Mouse (Mus musculus): ENCODE results near the gene Rap2a. TPM values are rescaled to one million over a fixed set of nuclear protein-coding genes. Genes with fewer than 3 reads are reported as not detected.
A peak's percentile ranks its signal among the peaks of the same experiment; 100 is the strongest.

Gene Rap2a
- polyA plus RNA-seq, 1 experiment from 2014 or later, result 16.5 TPM

GRCm38 (mm10) chr14:120525644-120526043 is 47.4 kb downstream of the Rap2a start:
- H3K4me2 ChIP-seq (ENCODE audit: low read length), result no peak overlapping the region
- no peak overlapping the region for H3K4me3 ChIP-seq (replicated peaks; ENCODE audit: low read depth, low read length)
- no peaks in the 10 kb centered on the region for H3K4me1 ChIP-seq (replicated peaks; ENCODE audit: insufficient read depth, low read length)
- no peak overlapping the region for H3K27ac ChIP-seq
- 70% methylated on average over 2 of the region's 2 CpGs for WGBS
- H3K9me3 ChIP-seq (replicated peaks; ENCODE audit: low read length), result no peaks in the 10 kb centered on the region
- TF ChIP-seq CTCF (IDR thresholded peaks at IDR 0.05; ENCODE audit: low read depth), result no peak
- ATAC-seq (replicated peaks; ENCODE audit: low FRiP score, low read depth) (no peak), DNase-seq (ENCODE audit: low spot score) (no peak)
- no peak overlapping the region for H3K9ac ChIP-seq (ENCODE audit: low read depth, low read length)
- H3K36me3 ChIP-seq (ENCODE audit: insufficient read depth, low read length), result no peaks in the 10 kb centered on the region
- no peaks in the 10 kb centered on the region for H3K27me3 ChIP-seq (ENCODE audit: insufficient read depth, low read length)

DNA sequence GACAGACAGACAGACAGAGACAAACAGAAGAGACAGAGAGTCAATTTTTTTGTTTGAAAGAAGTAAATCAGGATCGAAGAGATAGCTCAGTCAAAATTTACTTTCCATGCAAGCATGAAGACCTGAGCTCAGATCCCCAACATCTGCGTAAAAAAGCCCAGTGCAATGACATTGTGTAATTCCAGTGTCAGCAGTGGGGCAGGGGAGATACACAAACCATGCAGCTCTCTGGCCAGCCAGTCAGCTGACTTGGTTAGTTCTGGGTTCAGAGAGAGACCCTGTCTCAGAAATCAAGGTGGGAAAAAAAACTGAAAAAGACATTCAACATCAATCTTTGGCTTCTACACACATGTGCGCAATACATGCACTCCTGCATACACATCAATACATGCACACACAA is 55.1 kb downstream of the Rap2a start:
- no peak for ATAC-seq (replicated peaks; ENCODE audit: low FRiP score, low read depth)
- DNase-seq (ENCODE audit: low spot score), result no peak
- no peaks in the 10 kb centered on the region for H3K9me3 ChIP-seq (replicated peaks; ENCODE audit: low read length)
- no peaks in the 10 kb centered on the region for H3K4me1 ChIP-seq (replicated peaks; ENCODE audit: insufficient read depth, low read length)
- H3K9ac ChIP-seq (ENCODE audit: low read depth, low read length), result no peak overlapping the region
- H3K36me3 ChIP-seq (ENCODE audit: insufficient read depth, low read length), result no peaks in the 10 kb centered on the region
- 95% methylated on average over 3 of the region's 3 CpGs for WGBS
- no peak for TF ChIP-seq CTCF (IDR thresholded peaks at IDR 0.05; ENCODE audit: low read depth)
- H3K4me2 ChIP-seq (ENCODE audit: low read length), result no peak overlapping the region
- H3K27me3 ChIP-seq (ENCODE audit: insufficient read depth, low read length), result no peaks in the 10 kb centered on the region
- no peak overlapping the region for H3K27ac ChIP-seq
- H3K4me3 ChIP-seq (replicated peaks; ENCODE audit: low read depth, low read length), result no peak overlapping the region

DNA sequence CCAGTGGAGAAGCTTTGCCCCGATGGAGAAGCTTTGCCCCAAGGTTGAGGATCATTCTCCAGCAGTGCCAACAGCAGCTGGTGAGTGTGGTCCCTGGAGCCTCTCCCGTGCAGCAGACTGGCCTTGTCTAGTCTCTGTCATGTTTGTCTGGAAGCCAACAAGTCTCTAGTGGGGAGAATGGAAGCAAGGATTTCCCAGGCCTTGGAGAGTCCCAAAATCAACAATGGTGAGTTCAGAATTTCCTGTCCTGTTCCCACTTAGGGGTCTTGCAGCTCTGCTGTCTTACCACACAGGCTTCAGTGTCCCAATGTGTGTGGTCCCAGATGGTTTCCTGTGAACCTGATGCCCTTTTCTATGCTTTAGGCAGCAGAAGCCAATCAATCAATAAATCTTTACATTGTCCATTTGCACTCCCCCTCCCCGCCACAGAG is 56.6 kb downstream of the Rap2a start:
- no peaks in the 10 kb centered on the region for H3K27me3 ChIP-seq (ENCODE audit: insufficient read depth, low read length)
- 50% methylated on average over 3 of the region's 3 CpGs for whole genome bisulfite sequencing
- no peaks in the 10 kb centered on the region for H3K4me1 ChIP-seq (replicated peaks; ENCODE audit: insufficient read depth, low read length)
- H3K4me3 ChIP-seq (replicated peaks; ENCODE audit: low read depth, low read length), result no peak overlapping the region
- DNase-seq (ENCODE audit: low spot score) (peak; percentile 69), ATAC-seq (replicated peaks; ENCODE audit: low FRiP score, low read depth) (no peak)
- no peaks in the 10 kb centered on the region for H3K9me3 ChIP-seq (replicated peaks; ENCODE audit: low read length)
- no peak overlapping the region for H3K4me2 ChIP-seq (ENCODE audit: low read length)
- no peak for TF ChIP-seq CTCF (IDR thresholded peaks at IDR 0.05; ENCODE audit: low read depth)
- no peak overlapping the region for H3K27ac ChIP-seq
- no peak overlapping the region for H3K9ac ChIP-seq (ENCODE audit: low read depth, low read length)
- H3K36me3 ChIP-seq (ENCODE audit: insufficient read depth, low read length), result no peaks in the 10 kb centered on the region

GRCm38 (mm10) chr14:120535446-120535845 is 57.2 kb downstream of the Rap2a start:
- ATAC-seq (replicated peaks; ENCODE audit: low FRiP score, low read depth) (no peak), DNase-seq (ENCODE audit: low spot score) (peak; percentile 47)
- 66% methylated on average over 4 of the region's 4 CpGs for WGBS
- H3K4me2 ChIP-seq (ENCODE audit: low read length), result no peak overlapping the region
- H3K27ac ChIP-seq, result peak overlapping the region; percentile 44; the same call in 1 of the 2 replicates
- TF ChIP-seq CTCF (IDR thresholded peaks at IDR 0.05; ENCODE audit: low read depth), result no peak
- H3K4me1 ChIP-seq (replicated peaks; ENCODE audit: insufficient read depth, low read length), result no peaks in the 10 kb centered on the region
- H3K27me3 ChIP-seq (ENCODE audit: insufficient read depth, low read length), result no peaks in the 10 kb centered on the region
- H3K9me3 ChIP-seq (replicated peaks; ENCODE audit: low read length), result no peaks in the 10 kb centered on the region
- H3K4me3 ChIP-seq (replicated peaks; ENCODE audit: low read depth, low read length), result no peak overlapping the region
- no peak overlapping the region for H3K9ac ChIP-seq (ENCODE audit: low read depth, low read length)
- H3K36me3 ChIP-seq (ENCODE audit: insufficient read depth, low read length), result no peaks in the 10 kb centered on the region

GRCm38 (mm10) chr14:120535924-120536323 is 57.7 kb downstream of the Rap2a start:
- no peaks in the 10 kb centered on the region for H3K4me1 ChIP-seq (replicated peaks; ENCODE audit: insufficient read depth, low read length)
- no peaks in the 10 kb centered on the region for H3K36me3 ChIP-seq (ENCODE audit: insufficient read depth, low read length)
- H3K27me3 ChIP-seq (ENCODE audit: insufficient read depth, low read length), result no peaks in the 10 kb centered on the region
- H3K4me2 ChIP-seq (ENCODE audit: low read length), result no peak overlapping the region
- H3K9me3 ChIP-seq (replicated peaks; ENCODE audit: low read length), result no peaks in the 10 kb centered on the region
- H3K4me3 ChIP-seq (replicated peaks; ENCODE audit: low read depth, low read length), result no peak overlapping the region
- H3K9ac ChIP-seq (ENCODE audit: low read depth, low read length), result no peak overlapping the region
- no peak for TF ChIP-seq CTCF (IDR thresholded peaks at IDR 0.05; ENCODE audit: low read depth)
- no peak for DNase-seq (ENCODE audit: low spot score)
- ATAC-seq (replicated peaks; ENCODE audit: low FRiP score, low read depth), result no peak
- WGBS, result 82% methylated on average over 3 of the region's 3 CpGs
- H3K27ac ChIP-seq, result 0 out of 2 replicates have a peak overlapping the region, but pooled peaks have one; percentile 44

- no peak overlapping the region for H3K9ac ChIP-seq (ENCODE audit: low read depth, low read length)
- no peaks in the 10 kb centered on the region for H3K36me3 ChIP-seq (ENCODE audit: insufficient read depth, low read length)
- H3K4me3 ChIP-seq (replicated peaks; ENCODE audit: low read depth, low read length), result no peak overlapping the region
- no peaks in the 10 kb centered on the region for H3K27me3 ChIP-seq (ENCODE audit: insufficient read depth, low read length)
- TF ChIP-seq CTCF (IDR thresholded peaks at IDR 0.05; ENCODE audit: low read depth), result no peak
- no peaks in the 10 kb centered on the region for H3K4me1 ChIP-seq (replicated peaks; ENCODE audit: insufficient read depth, low read length)
- no peak overlapping the region for H3K27ac ChIP-seq
- 86% methylated on average over 2 of the region's 2 CpGs for WGBS
- no peaks in the 10 kb centered on the region for H3K9me3 ChIP-seq (replicated peaks; ENCODE audit: low read length)
- no peak for DNase-seq (ENCODE audit: low spot score)
- no peak for ATAC-seq (replicated peaks; ENCODE audit: low FRiP score, low read depth)
- H3K4me2 ChIP-seq (ENCODE audit: low read length), result no peak overlapping the region
Measured at GRCm38 (mm10) chr14:120539128-120539527, 60.9 kb downstream of the Rap2a start.

DNA sequence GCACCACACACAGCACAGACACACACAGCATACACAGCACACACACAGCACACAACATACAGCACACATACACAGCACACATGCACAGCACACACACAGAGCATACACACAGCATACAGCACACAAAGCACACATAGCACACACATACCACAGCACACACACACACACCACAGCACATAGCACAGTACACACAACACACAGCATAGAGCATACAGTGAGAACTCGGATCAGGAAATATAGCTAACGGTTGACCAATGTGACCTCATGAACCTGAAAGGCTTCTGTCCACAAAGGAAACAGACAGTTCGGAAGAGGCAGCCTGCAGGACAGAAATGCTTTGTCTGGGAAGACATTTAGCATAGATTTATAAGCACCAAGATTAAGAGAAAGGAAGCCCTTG is 61.4 kb downstream of the Rap2a start:
- peak; percentile 48 for DNase-seq (ENCODE audit: low spot score)
- Histone ChIP-seq H3K4me2 (ENCODE audit: low read length) (no peak overlapping the region), H3K9me3 (replicated peaks; ENCODE audit: low read length) (no peaks in the 10 kb centered on the region), H3K27ac (no peak overlapping the region), H3K4me1 (replicated peaks; ENCODE audit: insufficient read depth, low read length) (no peaks in the 10 kb centered on the region), H3K27me3 (ENCODE audit: insufficient read depth, low read length) (no peaks in the 10 kb centered on the region), H3K9ac (ENCODE audit: low read depth, low read length) (no peak overlapping the region), H3K36me3 (ENCODE audit: insufficient read depth, low read length) (no peaks in the 10 kb centered on the region), H3K4me3 (replicated peaks; ENCODE audit: low read depth, low read length) (no peak overlapping the region)
- no peak for ATAC-seq (replicated peaks; ENCODE audit: low FRiP score, low read depth)
- no peak for TF ChIP-seq CTCF (IDR thresholded peaks at IDR 0.05; ENCODE audit: low read depth)
- WGBS, result 37% methylated on average over 3 of the region's 3 CpGs
